Mouse (Mus musculus): ENCODE results near the gene Zfp936. TPM values are rescaled to one million over a fixed set of nuclear protein-coding genes. Genes with fewer than 3 reads are reported as not detected.
"Not testable (repeated sequence)": the region's sequence is repeated elsewhere in the genome, so short reads cannot be mapped to it uniquely, and the experiment has no call there.

The Zfp936 gene
- total RNA-seq (2014; rRNA removed; ENCODE audit: low replicate concordance) (not detected in 2 replicates), polyA plus RNA-seq (2015; fragmentation: Nextera tagmentation; extraction: Ambion mirVana) (not detected in 2 replicates)

DNA sequence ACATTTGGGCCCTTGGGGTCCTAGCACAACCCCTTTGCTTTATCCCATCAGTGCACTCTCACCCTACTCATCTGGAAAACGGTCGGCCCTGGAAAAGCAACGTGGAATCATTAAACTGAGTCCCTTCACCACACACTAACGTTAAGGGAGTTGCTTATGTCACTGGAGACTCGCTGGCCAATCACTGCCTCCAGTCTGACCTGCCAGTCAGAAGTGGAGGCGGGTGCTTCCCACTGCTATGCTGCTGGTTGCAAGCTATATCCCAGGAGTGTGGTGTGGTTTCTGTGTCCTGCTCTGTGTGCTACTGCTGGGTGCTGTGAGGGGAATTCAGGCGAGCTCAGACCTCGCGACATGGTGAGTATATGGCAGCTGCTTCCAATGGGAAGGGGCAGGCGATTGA lies at the start of gene Zfp936:
Zfp936 (plus strand) TSS at position 301 of the 400 bp plus-strand sequence.
- H3K9me3 ChIP-seq (replicated peaks; ENCODE audit: control insufficient read depth, low read length); H3K36me3 ChIP-seq (replicated peaks; ENCODE audit: control insufficient read depth, insufficient read depth, low read length); H3K9ac ChIP-seq (replicated peaks; ENCODE audit: low read depth, low read length); H3K4me2 ChIP-seq (ENCODE audit: low read depth, low read length); H3K27ac ChIP-seq (ENCODE audit: low read depth); DNase-seq (ENCODE audit: low spot score); H3K4me3 ChIP-seq (ENCODE audit: low read depth, low read length); H3K4me1 ChIP-seq (ENCODE audit: control insufficient read depth, insufficient read depth); H3K27me3 ChIP-seq (ENCODE audit: control insufficient read depth, insufficient read depth, low read length); ATAC-seq (ENCODE audit: insufficient read depth, low read depth): not testable (repeated sequence)
- WGBS, result 58% methylated on average over 10 of the region's 10 CpGs

DNA sequence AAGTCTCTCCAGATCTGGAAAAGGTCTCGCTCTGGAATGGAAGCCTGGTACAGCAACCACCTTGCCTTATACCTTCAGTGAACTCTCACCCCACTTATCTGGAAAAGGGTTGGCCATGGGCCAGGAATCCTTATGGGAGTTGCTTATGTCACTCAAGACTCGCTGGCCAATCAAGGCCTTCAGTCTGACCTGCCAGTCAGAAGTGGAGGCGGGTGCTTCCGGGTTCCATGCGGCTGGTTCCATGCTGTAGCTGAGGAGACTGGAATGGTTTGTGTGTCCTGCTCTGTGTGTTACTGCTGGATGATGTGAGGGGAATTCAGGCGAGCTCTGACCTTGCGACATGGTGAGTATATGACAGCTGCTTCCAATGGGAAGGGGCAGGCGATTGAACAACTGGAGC lies 36.2 kb upstream of the Zfp936 start:
- no peak overlapping the region for H3K27ac ChIP-seq (ENCODE audit: low read depth)
- TF ChIP-seq EP300 (IDR thresholded peaks at IDR 0.05; ENCODE audit: low read depth), result no peak
- no peak for TF ChIP-seq CTCF (IDR thresholded peaks at IDR 0.05; ENCODE audit: low read depth)
- H3K27me3 ChIP-seq (ENCODE audit: control insufficient read depth, insufficient read depth, low read length), result no peaks in the 10 kb centered on the region
- no peak for DNase-seq (ENCODE audit: low spot score)
- no peak for ATAC-seq (ENCODE audit: insufficient read depth, low read depth)
- H3K9ac ChIP-seq (replicated peaks; ENCODE audit: low read depth, low read length), result no peak overlapping the region
- 80% methylated on average over 8 of the region's 8 CpGs for WGBS
- no peak overlapping the region for H3K4me2 ChIP-seq (ENCODE audit: low read depth, low read length)
- no peaks in the 10 kb centered on the region for H3K36me3 ChIP-seq (replicated peaks; ENCODE audit: control insufficient read depth, insufficient read depth, low read length)
- H3K9me3 ChIP-seq (replicated peaks; ENCODE audit: control insufficient read depth, low read length), result peaks cover 3% of the 10 kb centered on the region; the same call in 1 of the 2 replicates
- no peaks in the 10 kb centered on the region for H3K4me1 ChIP-seq (ENCODE audit: control insufficient read depth, insufficient read depth)
- H3K4me3 ChIP-seq (ENCODE audit: low read depth, low read length), result no peak overlapping the region

DNA sequence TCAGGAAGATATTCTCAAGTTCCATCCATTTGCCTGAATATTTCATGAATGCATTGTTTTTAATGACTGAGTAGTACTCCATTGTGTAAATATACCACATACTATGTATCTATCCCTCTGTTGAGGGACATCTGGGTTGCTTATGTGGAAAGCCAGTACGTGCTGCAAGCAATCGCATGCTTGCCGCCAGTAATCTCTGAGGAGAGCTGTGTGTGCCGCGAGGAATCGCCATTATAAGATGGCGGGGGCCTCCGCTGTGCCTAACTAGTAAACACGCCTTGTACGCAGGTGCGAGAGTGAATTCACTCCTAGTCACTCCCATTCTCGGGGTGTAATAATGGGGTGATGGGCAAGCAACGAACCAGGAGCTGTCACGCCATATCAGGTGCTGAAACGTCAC lies 14.7 kb downstream of the Zfp936 start:
- H3K4me1 ChIP-seq (ENCODE audit: control insufficient read depth, insufficient read depth); H3K27me3 ChIP-seq (ENCODE audit: control insufficient read depth, insufficient read depth, low read length); H3K9ac ChIP-seq (replicated peaks; ENCODE audit: low read depth, low read length); ATAC-seq (ENCODE audit: insufficient read depth, low read depth); H3K4me2 ChIP-seq (ENCODE audit: low read depth, low read length); H3K27ac ChIP-seq (ENCODE audit: low read depth); H3K36me3 ChIP-seq (replicated peaks; ENCODE audit: control insufficient read depth, insufficient read depth, low read length); DNase-seq (ENCODE audit: low spot score); H3K4me3 ChIP-seq (ENCODE audit: low read depth, low read length): not testable (repeated sequence)
- 86% methylated on average over 13 of the region's 15 CpGs for WGBS
- H3K9me3 ChIP-seq (replicated peaks; ENCODE audit: control insufficient read depth, low read length), result peaks cover 20% of the 10 kb centered on the region

DNA sequence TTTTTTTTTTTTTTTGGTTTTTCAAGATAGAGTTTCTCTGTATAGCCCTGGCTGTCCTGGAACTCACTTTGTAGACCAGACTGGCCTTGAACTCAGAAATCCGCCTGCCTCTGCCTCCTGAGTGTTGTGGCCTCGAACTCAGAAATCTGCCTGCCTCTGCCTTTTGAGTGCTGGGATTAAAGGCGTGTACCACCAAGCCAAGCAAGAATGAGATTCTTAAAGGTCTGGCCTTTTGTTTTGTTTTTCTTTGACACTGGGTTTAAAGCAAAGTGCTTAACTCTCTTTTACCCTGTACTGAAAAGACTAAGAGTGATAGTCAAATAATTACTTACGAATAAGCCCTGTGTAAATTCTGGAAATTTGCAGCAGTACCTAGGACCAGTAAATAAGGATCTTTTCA lies 50.1 kb downstream of the Zfp936 start:
- ATAC-seq (ENCODE audit: insufficient read depth, low read depth); H3K4me2 ChIP-seq (ENCODE audit: low read depth, low read length); H3K4me1 ChIP-seq (ENCODE audit: control insufficient read depth, insufficient read depth); H3K27ac ChIP-seq (ENCODE audit: low read depth); H3K4me3 ChIP-seq (ENCODE audit: low read depth, low read length); H3K27me3 ChIP-seq (ENCODE audit: control insufficient read depth, insufficient read depth, low read length); DNase-seq (ENCODE audit: low spot score); H3K36me3 ChIP-seq (replicated peaks; ENCODE audit: control insufficient read depth, insufficient read depth, low read length); H3K9ac ChIP-seq (replicated peaks; ENCODE audit: low read depth, low read length): not testable (repeated sequence)
- 60% methylated on average over 4 of the region's 4 CpGs for WGBS
- peaks cover 43% of the 10 kb centered on the region for H3K9me3 ChIP-seq (replicated peaks; ENCODE audit: control insufficient read depth, low read length)

DNA sequence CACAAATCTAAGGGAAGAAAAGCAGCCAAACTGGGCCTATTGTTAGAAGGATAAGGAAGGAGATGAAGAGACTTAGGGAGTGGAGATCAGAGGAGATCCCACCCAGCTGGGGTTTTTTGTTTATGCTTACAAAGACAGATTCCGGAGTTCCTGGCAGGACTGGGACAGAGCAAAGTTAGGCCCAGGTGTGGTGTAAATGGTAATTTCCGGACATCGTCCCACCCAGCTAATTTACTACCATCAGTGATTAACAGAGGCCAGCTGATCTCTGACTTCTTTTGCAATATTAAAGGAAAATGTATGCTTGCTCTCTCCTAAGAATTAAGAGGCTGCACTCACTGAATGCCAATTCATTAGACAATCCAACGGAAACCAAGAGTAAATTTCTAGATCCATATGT lies 53.1 kb downstream of the Zfp936 start:
- not testable (repeated sequence) for ATAC-seq (ENCODE audit: insufficient read depth, low read depth); H3K4me2 ChIP-seq (ENCODE audit: low read depth, low read length)

DNA sequence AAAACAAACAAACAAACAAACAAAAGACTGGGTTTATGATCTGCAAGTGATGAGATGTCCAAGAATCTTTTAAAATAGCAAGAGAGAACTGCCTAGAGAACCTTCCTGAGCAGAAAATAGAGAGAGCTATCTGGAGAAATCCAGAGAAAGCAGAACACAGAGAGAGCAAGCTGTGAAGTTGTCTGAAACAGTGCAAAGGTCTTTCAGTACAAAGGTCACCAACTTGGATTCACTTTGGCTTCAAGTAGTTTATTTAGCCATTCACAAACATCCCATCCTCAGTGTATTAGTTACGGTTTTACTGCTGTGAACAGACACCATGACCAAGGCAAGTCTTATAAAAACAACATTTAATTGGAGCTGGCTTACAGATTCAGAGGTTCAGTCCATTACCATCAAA lies 53.8 kb downstream of the Zfp936 start:
- not testable (repeated sequence) for ATAC-seq (ENCODE audit: insufficient read depth, low read depth); H3K4me2 ChIP-seq (ENCODE audit: low read depth, low read length); H3K27ac ChIP-seq (ENCODE audit: low read depth); H3K36me3 ChIP-seq (replicated peaks; ENCODE audit: control insufficient read depth, insufficient read depth, low read length); DNase-seq (ENCODE audit: low spot score); H3K27me3 ChIP-seq (ENCODE audit: control insufficient read depth, insufficient read depth, low read length); H3K4me3 ChIP-seq (ENCODE audit: low read depth, low read length); H3K4me1 ChIP-seq (ENCODE audit: control insufficient read depth, insufficient read depth); H3K9ac ChIP-seq (replicated peaks; ENCODE audit: low read depth, low read length)
- WGBS, result 74% methylated on average over 1 of the region's 1 CpGs
- peaks cover 51% of the 10 kb centered on the region for H3K9me3 ChIP-seq (replicated peaks; ENCODE audit: control insufficient read depth, low read length)

More for the DNA sequence above, 53.1 kb downstream of the Zfp936 start:
- DNase-seq (ENCODE audit: low spot score); H3K27ac ChIP-seq (ENCODE audit: low read depth); H3K4me3 ChIP-seq (ENCODE audit: low read depth, low read length); H3K9ac ChIP-seq (replicated peaks; ENCODE audit: low read depth, low read length); H3K4me1 ChIP-seq (ENCODE audit: control insufficient read depth, insufficient read depth); H3K27me3 ChIP-seq (ENCODE audit: control insufficient read depth, insufficient read depth, low read length); H3K36me3 ChIP-seq (replicated peaks; ENCODE audit: control insufficient read depth, insufficient read depth, low read length): not testable (repeated sequence)
- WGBS, result 73% methylated on average over 4 of the region's 4 CpGs
- peaks cover 58% of the 10 kb centered on the region for H3K9me3 ChIP-seq (replicated peaks; ENCODE audit: control insufficient read depth, low read length)

DNA sequence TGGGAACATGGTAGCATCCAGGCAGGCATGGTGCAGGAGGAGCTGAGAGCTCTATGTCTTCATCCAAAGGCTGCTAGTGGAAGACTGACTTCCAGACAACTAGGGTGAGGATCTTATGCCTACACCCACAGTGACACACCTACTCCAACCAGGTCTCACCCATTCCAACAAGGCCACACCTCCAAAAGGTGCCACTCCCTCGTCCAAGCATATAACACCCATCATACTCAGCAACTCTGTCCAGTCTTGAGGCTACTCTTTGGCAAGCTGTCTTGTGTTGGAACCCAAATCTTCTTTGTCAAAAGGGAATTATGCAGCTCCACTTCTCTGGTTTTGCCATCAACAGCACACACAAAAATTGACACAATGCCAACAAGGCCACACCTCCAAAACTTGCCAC lies 54.2 kb downstream of the Zfp936 start:
- H3K9ac ChIP-seq (replicated peaks; ENCODE audit: low read depth, low read length); H3K4me3 ChIP-seq (ENCODE audit: low read depth, low read length); H3K36me3 ChIP-seq (replicated peaks; ENCODE audit: control insufficient read depth, insufficient read depth, low read length); H3K27ac ChIP-seq (ENCODE audit: low read depth); H3K27me3 ChIP-seq (ENCODE audit: control insufficient read depth, insufficient read depth, low read length); H3K4me2 ChIP-seq (ENCODE audit: low read depth, low read length); H3K4me1 ChIP-seq (ENCODE audit: control insufficient read depth, insufficient read depth); ATAC-seq (ENCODE audit: insufficient read depth, low read depth); DNase-seq (ENCODE audit: low spot score): not testable (repeated sequence)
- 29% methylated on average over 1 of the region's 1 CpGs for WGBS
- peaks cover 48% of the 10 kb centered on the region for H3K9me3 ChIP-seq (replicated peaks; ENCODE audit: control insufficient read depth, low read length)

Measured in heart, postnatal 0 days (tissue).